Mouse (Mus musculus): ENCODE measurements around the gene Ccdc184. TPM values are rescaled to one million over a fixed set of nuclear protein-coding genes. Genes with fewer than 3 reads are reported as not detected.

Ccdc184 gene
- total and polyA plus RNA-seq, 3 experiments = 0.52 to 0.63 (median 0.61) TPM

DNA sequence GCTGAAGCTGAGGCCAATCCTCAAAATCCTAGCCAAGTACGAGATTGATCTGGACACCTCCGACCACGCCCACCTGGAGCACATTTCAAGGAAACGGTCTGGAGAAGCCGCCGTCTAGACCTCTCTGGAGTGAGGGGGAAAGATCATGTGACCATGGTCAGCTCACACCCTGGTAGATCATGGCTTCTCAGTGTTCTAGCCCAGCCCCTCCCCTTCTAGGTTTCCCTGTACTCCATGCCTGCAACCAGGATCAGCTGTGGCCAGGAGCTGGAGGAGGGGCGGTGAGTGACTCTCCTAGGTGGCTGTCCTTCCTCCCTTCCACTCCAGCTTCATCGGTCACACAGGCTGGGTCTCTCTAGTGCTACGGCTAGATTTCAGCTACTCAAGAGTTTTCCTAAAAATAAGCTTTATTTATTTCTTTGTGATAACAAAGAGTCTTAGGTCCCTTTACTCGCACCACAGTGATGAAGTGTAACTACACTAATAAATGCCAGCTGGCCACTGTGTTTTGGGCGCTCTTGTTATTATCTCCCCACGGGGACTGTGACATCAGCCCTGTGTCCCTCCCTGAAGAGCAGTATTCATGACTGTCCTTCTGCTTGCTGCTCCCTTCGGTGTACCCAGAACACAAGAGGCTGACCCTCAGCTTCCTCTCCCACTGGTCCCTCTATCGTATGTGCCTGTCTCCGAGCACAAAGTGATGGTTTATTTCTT lies 34.9 kb upstream of the Ccdc184 start:
- H3K27me3 ChIP-seq (ENCODE audit: control insufficient read depth, insufficient read depth, low read length) = no peaks in the 10 kb centered on the region
- peaks cover 4% of the 10 kb centered on the region; the same call in 1 of the 2 replicates for H3K4me1 ChIP-seq (ENCODE audit: control insufficient read depth, insufficient read depth, low read length)
- peak overlapping the region; percentile 82 for H3K27ac ChIP-seq
- DNase-seq = peak in 1 of 2 experiments; percentile 27
- 61% methylated on average over 15 of the region's 15 CpGs for WGBS
- TF ChIP-seq CTCF (IDR thresholded peaks at IDR 0.05) = no peak
- no peak for TF ChIP-seq EP300 (IDR thresholded peaks at IDR 0.05; ENCODE audit: insufficient read depth, low read depth, low read length)
- H3K79me2 ChIP-seq (replicated peaks; ENCODE audit: control insufficient read depth, insufficient read depth, low read length) = no peaks in the 10 kb centered on the region
- H3K9ac ChIP-seq (ENCODE audit: low read depth, low read length) = no peak overlapping the region
- H3K36me3 ChIP-seq (ENCODE audit: control insufficient read depth, insufficient read depth, low read length) = peaks cover 13% of the 10 kb centered on the region
- intact Hi-C loops (cut with DNase I) = no loop called here
- no peak overlapping the region for H3K4me3 ChIP-seq

DNA sequence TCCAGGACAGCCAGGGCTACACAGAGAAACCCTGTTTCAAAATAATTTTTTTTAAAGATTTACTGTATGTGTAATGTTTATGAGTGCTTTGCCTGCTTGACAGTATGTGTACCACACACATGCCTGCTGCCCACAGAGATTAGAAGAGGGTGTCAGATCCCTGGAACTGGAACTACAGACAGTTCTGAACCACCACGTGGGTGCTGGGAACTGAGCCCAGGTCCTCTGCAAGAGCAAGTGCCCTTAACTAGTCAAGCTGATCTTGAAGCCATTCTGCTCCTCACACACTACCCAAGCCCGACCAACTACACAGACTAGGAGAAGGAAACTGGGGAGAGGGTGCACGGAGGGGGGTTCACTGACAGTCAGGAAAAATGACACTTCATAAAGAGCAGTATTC lies 33.5 kb upstream of the Ccdc184 start:
- peaks cover 13% of the 10 kb centered on the region for H3K36me3 ChIP-seq (ENCODE audit: control insufficient read depth, insufficient read depth, low read length)
- WGBS = 62% methylated on average over 3 of the region's 3 CpGs
- H3K27me3 ChIP-seq (ENCODE audit: control insufficient read depth, insufficient read depth, low read length) = no peaks in the 10 kb centered on the region
- TF ChIP-seq EP300 (IDR thresholded peaks at IDR 0.05; ENCODE audit: insufficient read depth, low read depth, low read length) = 0 out of 2 replicates have a peak, but pooled peaks have one; percentile 40
- TF ChIP-seq POLR2A (IDR thresholded peaks at IDR 0.05; ENCODE audit: insufficient read depth, low read depth, low read length) = no peak
- TF ChIP-seq CTCF (IDR thresholded peaks at IDR 0.05) = no peak
- intact Hi-C loops (cut with DNase I) = no loop called here
- peak in 1 of 2 experiments; percentile 55 for DNase-seq
- H3K4me1 ChIP-seq (ENCODE audit: control insufficient read depth, insufficient read depth, low read length) = peaks cover 4% of the 10 kb centered on the region; the same call in 1 of the 2 replicates
- H3K4me3 ChIP-seq = no peak overlapping the region
- H3K9ac ChIP-seq (ENCODE audit: low read depth, low read length) = no peak overlapping the region
- H3K27ac ChIP-seq = peak overlapping the region; percentile 82
- H3K79me2 ChIP-seq (replicated peaks; ENCODE audit: control insufficient read depth, insufficient read depth, low read length) = no peaks in the 10 kb centered on the region

DNA sequence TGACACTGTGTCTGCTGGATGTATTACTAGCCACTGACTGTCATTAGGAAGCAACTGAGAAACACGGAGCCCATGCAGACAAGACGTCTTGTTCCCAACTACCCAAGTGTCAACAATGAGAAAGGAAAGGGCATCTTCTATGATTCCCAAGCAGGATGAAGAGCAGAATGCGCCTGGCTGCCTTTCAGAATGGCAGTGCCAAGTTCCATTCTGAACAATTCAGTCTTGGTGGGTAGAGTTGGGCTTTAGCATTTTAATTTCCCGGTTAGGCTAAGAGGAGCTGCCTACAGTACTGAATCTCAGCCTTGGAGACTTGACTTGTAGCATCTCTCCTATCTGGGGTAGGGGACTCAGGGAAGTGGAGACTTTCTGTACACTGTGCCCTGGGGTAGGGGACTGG lies 32.9 kb upstream of the Ccdc184 start:
- Histone ChIP-seq H3K27ac (peak overlapping the region; percentile 2), H3K27me3 (ENCODE audit: control insufficient read depth, insufficient read depth, low read length) (no peaks in the 10 kb centered on the region), H3K4me3 (no peak overlapping the region), H3K36me3 (ENCODE audit: control insufficient read depth, insufficient read depth, low read length) (peaks cover 18% of the 10 kb centered on the region), H3K4me1 (ENCODE audit: control insufficient read depth, insufficient read depth, low read length) (peaks cover 4% of the 10 kb centered on the region; the same call in 1 of the 2 replicates), H3K79me2 (replicated peaks; ENCODE audit: control insufficient read depth, insufficient read depth, low read length) (no peaks in the 10 kb centered on the region), H3K9ac (ENCODE audit: low read depth, low read length) (no peak overlapping the region)
- intact Hi-C loops (cut with DNase I) = no loop called here
- WGBS = 61% methylated on average over 4 of the region's 4 CpGs
- DNase-seq = no peak
- TF ChIP-seq EP300 (IDR thresholded peaks at IDR 0.05; ENCODE audit: insufficient read depth, low read depth, low read length) = no peak
- TF ChIP-seq POLR2A (IDR thresholded peaks at IDR 0.05; ENCODE audit: insufficient read depth, low read depth, low read length) = no peak
- no peak for TF ChIP-seq CTCF (IDR thresholded peaks at IDR 0.05)

DNA sequence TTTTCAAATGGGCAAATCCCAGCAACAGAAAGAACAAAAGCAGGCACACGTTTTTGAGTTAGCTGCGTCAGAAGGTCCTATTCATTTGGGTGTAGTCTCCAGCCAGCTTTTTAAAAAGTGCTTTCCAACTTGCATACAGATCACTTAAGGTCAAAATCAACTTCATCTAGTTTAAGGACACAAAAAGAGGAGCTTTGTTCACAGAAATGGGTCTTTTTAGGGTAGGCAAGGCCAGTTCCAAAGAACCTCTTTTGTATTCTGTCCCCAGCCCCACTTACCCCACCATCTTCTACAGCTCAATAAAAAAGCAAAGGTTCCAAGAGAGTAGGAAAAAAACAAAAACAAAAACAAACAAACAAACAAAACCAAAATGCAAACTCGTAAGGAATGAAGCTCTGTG lies 32.3 kb upstream of the Ccdc184 start:
- peaks cover 23% of the 10 kb centered on the region for H3K36me3 ChIP-seq (ENCODE audit: control insufficient read depth, insufficient read depth, low read length)
- 76% methylated on average over 3 of the region's 3 CpGs for WGBS

DNA sequence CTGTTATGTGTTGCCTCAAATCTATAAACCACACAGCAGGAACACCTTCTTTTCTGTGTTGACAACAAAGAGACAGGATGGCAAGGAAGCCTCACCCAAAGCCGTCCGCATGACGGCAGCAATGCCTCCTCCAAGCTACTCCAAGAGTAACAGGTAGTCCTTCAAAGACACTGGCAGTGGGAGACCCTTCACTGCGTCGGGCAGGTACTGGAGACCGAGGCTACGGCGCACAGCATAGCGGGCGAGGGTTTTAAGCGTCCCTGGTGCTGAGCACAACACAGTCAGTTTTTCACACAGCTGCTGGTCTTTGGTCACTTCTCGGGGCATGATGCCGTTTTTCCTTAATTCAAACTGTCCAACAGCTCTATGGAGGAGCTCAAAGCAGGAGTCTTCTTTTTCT lies 31.3 kb upstream of the Ccdc184 start:
- Histone ChIP-seq H3K27me3 (ENCODE audit: control insufficient read depth, insufficient read depth, low read length) (no peaks in the 10 kb centered on the region), H3K36me3 (ENCODE audit: control insufficient read depth, insufficient read depth, low read length) (peaks cover 25% of the 10 kb centered on the region), H3K4me1 (ENCODE audit: control insufficient read depth, insufficient read depth, low read length) (peaks cover 4% of the 10 kb centered on the region; the same call in 1 of the 2 replicates), H3K4me3 (no peak overlapping the region), H3K27ac (no peak overlapping the region), H3K79me2 (replicated peaks; ENCODE audit: control insufficient read depth, insufficient read depth, low read length) (no peaks in the 10 kb centered on the region), H3K9ac (ENCODE audit: low read depth, low read length) (no peak overlapping the region)
- no peak for TF ChIP-seq EP300 (IDR thresholded peaks at IDR 0.05; ENCODE audit: insufficient read depth, low read depth, low read length)
- no peak for TF ChIP-seq CTCF (IDR thresholded peaks at IDR 0.05)
- no peak for TF ChIP-seq POLR2A (IDR thresholded peaks at IDR 0.05; ENCODE audit: insufficient read depth, low read depth, low read length)
- intact Hi-C loops (cut with DNase I) = no loop called here
- DNase-seq = no peak
- WGBS = 93% methylated on average over 13 of the region's 13 CpGs

More for the DNA sequence above, 32.3 kb upstream of the Ccdc184 start:
- DNase-seq = no peak
- Histone ChIP-seq H3K27ac (no peak overlapping the region), H3K4me3 (no peak overlapping the region), H3K27me3 (ENCODE audit: control insufficient read depth, insufficient read depth, low read length) (no peaks in the 10 kb centered on the region), H3K4me1 (ENCODE audit: control insufficient read depth, insufficient read depth, low read length) (peaks cover 4% of the 10 kb centered on the region; the same call in 1 of the 2 replicates), H3K9ac (ENCODE audit: low read depth, low read length) (no peak overlapping the region), H3K79me2 (replicated peaks; ENCODE audit: control insufficient read depth, insufficient read depth, low read length) (no peaks in the 10 kb centered on the region)
- TF ChIP-seq POLR2A (IDR thresholded peaks at IDR 0.05; ENCODE audit: insufficient read depth, low read depth, low read length) = no peak
- no peak for TF ChIP-seq EP300 (IDR thresholded peaks at IDR 0.05; ENCODE audit: insufficient read depth, low read depth, low read length)
- TF ChIP-seq CTCF (IDR thresholded peaks at IDR 0.05) = no peak
- intact Hi-C loops (cut with DNase I) = no loop called here

DNA sequence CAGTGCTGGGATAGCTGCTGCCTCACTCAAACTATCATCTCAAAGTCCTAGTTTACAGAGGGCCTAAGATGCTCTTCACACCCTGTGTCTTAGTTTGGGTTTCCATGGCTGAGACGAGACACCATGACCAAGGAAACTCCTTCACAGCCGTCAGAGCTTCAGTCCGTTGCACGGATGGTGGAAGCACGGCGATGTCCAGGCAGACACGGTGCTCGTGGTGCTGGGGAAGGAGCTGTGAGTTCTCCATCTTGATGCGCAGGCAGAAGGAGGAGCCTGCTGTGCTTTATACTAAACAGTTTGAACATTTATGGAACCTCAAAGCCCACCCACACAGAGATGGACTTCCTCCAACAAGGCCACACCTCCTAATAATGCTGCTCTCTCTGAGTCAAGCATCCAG lies 30.1 kb upstream of the Ccdc184 start:
- no peak for DNase-seq
- Histone ChIP-seq H3K27ac (no peak overlapping the region), H3K36me3 (ENCODE audit: control insufficient read depth, insufficient read depth, low read length) (peaks cover 23% of the 10 kb centered on the region), H3K4me1 (ENCODE audit: control insufficient read depth, insufficient read depth, low read length) (peaks cover 4% of the 10 kb centered on the region; the same call in 1 of the 2 replicates), H3K27me3 (ENCODE audit: control insufficient read depth, insufficient read depth, low read length) (no peaks in the 10 kb centered on the region), H3K79me2 (replicated peaks; ENCODE audit: control insufficient read depth, insufficient read depth, low read length) (no peaks in the 10 kb centered on the region), H3K9ac (ENCODE audit: low read depth, low read length) (no peak overlapping the region), H3K4me3 (no peak overlapping the region)
- no peak for TF ChIP-seq EP300 (IDR thresholded peaks at IDR 0.05; ENCODE audit: insufficient read depth, low read depth, low read length)
- no peak for TF ChIP-seq POLR2A (IDR thresholded peaks at IDR 0.05; ENCODE audit: insufficient read depth, low read depth, low read length)
- TF ChIP-seq CTCF (IDR thresholded peaks at IDR 0.05) = no peak
- 87% methylated on average over 9 of the region's 9 CpGs for WGBS
- intact Hi-C loops (cut with DNase I) = no loop called here

Data from heart, adult 2 months (tissue).